Mouse (Mus musculus) monocyte, adult 2 months (primary cell): ENCODE results near the gene B230118H07Rik.

Source experiments
- DNase-seq, 2 experiments: peaks; one replicate each; pipeline ENCODE4 v3.0.0; 2022; ENCODE audit warnings: low spot score in 2 of 2, low read depth in 1 of 2

The B230118H07Rik gene

DNA sequence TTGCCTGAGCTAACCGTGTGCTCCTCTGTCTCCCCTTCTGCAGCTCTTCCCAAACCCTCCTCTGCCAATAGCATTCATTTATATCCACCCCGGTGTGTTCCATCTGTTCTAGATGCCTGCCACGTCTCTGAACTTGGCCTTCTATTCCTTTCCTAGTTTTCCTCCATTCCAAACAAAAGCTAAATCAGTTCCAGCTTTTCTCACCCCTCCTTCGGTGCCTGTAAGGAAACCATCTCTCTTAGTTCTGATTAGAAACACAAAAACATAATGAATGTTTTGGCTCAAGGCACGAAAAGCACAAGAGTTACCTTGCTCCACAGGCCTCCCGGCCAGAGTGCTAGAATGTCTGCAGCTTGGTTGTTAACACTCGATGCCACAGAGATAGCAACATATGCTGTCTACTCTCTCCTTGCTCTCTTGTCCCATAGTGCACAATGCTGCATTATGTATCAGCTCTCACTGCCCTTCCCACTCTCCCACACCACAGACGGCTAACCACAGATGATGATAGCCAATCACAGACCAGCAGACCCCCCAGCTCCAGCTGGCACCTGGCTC lies at the start of gene B230118H07Rik, which contains the start of gene Rag1:
B230118H07Rik (minus strand) TSS at position 419 of the 558 bp plus-strand sequence.
Rag1 (minus strand) TSS at position 388 of the 558 bp plus-strand sequence.
- DNase-seq, result no peak

DNA sequence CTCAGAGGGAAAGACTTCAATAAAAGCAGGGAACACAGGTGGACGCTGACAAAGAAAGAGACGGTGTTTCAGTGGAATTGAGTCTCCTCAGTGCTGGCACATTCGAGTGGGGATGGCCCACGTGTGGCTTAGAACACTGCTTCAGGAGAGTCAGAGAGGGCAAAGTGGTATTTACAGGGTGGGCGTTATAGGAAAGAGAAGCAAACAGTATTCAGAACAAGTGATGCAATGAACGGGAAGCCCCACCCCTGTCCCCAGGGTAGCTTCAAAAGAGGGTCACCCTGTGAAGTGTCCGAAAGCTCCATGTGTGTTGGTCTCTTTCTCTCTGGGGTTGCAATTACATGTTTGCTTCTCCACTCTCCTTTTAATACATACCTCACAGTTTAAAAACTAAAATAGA lies 46.3 kb upstream of the B230118H07Rik start:
- DNase-seq, result no peak

- no peak for DNase-seq
Observed at GRCm38 (mm10) chr2:101693577-101694215, 44.4 kb upstream of the B230118H07Rik start.

DNA sequence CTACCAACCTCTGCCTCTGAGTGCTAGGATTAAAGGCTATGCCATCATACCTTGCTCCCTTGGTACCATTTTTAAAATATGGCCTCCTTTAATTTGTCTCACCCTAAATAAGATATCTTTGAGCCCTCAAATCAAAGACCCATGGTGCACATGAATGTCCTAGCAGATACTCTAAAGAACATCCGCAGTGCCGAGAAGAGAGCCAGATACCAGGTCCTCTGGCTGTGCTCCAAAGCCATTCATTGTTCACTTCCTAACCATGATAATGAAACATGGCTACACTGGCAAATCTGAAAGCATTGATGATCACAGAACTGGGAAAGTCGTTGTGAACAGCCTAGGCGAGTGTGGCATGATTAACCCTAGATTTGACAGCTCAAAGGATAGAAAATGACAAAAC lies 43.7 kb upstream of the B230118H07Rik start:
- DNase-seq, result no peak

DNA sequence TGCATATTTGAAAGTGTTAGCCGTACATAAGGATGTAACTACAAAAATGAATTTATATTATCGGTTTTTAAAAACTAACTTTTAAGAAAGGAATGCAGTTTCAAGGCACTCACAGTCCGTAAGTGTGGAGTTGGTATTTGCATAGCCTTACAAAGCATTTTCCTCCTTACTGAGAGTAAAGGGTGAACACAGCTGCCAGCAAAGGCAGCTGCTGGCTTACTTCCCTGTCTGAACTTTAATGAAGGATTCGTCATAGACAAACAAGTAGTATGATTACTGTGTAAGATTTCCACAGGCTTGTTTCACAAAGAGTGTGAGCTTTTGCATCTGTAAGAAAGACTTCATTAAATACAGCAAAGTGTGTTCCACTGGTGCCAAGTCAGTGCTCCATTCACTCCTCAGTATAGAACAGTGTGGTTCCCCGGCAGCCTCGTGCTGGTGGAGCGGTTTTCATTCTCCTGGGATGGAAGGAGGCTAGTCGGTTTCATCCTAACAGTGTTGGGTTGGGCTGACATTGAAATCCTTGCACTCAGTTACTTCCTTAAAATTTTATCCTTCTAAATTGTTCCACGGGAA lies 41.0 kb upstream of the B230118H07Rik start:
- no peak for DNase-seq

DNA sequence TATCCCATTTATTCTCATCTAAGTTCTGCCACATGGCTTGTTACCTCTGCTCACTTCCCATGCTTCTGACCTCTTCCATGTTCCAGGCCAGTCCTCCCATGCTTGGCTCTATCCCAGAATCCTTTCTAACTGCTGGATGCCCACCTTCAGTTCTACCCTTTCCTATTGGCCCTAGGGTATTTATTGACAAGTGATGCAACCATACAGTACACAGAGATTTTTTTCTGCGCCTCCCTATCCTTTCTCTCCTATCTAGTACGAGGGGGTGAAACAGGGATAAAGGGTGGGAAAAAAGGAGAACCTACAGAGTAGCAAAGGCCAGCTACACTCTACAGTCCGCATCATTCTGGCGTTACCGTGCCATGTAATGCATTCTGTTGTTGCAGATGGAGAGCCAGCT lies 38.7 kb upstream of the B230118H07Rik start:
- no peak for DNase-seq

DNA sequence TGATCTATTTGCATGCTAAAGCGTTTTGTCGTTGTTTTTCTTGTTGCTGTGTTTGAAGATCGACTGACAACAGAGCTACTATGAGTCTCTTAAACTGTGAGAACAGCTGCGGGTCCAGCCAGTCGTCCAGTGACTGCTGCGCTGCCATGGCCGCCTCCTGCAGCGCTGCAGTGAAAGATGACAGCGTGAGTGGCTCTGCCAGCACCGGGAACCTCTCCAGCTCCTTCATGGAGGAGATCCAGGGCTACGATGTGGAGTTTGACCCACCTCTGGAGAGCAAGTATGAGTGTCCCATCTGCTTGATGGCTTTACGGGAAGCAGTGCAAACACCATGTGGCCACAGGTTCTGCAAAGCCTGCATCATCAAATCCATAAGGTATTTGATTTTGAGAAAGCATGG lies 35.1 kb upstream of the B230118H07Rik start:
- DNase-seq, result no peak

DNA sequence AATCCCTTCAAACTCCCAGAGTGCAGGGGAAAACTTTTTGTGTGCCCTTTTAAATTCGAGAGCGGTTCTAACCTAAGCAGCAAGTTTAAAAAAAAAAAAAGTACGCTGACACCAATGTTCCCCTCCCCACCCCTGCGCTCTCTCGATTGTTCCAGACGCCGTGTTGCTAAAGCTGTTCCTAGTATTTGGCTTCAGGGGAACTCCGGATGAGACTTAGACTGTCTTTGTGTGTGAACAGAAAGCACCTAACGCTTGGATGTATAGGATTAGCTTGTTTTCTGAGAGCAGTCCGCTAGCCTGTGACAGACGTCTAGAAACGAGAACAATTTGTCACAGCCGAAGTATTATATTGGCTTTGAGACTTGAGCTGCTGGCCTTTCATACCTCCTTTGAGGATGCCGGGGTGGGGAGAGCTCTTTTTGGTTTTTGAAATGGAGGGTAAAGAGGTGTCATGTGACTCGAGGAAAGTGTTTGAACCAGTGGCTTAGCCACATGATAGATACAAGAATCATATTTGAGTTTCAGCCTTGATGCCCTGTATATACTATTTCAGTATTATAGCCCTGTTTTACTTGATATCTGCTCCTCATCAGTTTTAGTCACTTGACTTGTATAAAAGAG lies 29.9 kb upstream of the B230118H07Rik start:
- peak in 1 of 2 experiments; percentile 13 for DNase-seq

DNA sequence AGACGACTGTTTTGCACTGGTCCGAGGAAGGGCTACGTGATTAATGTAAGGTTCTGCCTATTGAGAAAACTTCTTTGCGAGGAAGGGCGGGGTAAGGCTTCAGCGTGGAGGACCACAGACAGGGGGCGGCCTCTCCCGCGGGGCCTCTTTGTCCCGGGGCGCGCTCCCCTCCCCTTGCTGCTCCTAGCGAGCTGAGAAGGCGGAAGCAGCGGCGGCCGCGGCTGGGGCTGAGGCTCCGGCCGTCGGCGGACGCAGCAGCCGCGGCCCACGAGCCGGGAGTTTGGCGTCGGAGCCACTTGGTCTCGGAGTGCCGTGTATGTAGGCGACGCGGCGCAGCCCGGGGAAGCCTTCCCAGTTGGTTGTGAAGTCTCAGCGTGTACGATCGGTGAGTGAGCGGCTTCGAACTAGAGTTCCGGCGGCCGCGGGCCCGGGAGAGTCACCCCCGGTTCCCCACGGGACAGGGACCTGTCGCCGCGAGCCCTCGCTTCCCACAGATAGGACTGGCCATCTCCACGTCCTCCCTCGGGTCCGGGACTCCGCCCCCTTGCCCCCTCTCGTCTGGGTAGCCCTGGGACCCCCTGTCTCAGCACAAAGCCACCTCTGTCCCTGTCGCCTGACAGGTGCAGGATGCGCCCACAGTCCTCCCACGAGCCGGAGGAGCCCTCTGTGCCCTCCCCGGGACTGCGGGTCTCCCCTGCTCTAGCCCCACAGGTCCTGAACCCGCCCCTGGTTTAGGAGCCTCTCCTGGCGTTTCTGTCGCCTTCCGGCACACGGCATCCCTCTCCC lies 29.1 kb upstream of the B230118H07Rik start, which contains the start of gene Traf6:
Traf6 (plus strand) TSS at position 194 of the 786 bp plus-strand sequence.
- DNase-seq, result peak; percentile 71 to 80

DNA sequence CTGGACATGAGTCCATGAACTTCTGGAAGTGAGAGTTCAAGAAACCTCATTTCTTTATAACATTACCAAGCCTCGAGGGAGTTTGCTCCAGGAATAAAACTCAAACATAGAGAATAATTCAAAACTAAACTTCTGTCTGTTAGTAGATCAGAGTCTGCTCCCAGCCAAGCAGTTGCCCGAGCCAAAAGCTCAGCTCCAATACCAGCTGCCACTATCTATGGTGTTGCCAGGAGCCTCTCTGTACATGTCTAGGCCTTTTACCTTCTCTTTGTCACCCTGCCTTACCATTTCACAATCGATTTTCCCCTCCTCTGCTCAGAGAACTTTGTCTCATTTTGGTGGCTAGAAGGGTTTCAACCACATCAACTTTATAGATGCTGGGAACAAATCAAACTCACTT lies 24.2 kb upstream of the B230118H07Rik start:
- DNase-seq, result no peak

- no peak for DNase-seq
Observed at GRCm38 (mm10) chr2:101668751-101669150, 19.4 kb upstream of the B230118H07Rik start.

- no peak for DNase-seq
Observed at GRCm38 (mm10) chr2:101665703-101666092, 16.4 kb upstream of the B230118H07Rik start.

DNA sequence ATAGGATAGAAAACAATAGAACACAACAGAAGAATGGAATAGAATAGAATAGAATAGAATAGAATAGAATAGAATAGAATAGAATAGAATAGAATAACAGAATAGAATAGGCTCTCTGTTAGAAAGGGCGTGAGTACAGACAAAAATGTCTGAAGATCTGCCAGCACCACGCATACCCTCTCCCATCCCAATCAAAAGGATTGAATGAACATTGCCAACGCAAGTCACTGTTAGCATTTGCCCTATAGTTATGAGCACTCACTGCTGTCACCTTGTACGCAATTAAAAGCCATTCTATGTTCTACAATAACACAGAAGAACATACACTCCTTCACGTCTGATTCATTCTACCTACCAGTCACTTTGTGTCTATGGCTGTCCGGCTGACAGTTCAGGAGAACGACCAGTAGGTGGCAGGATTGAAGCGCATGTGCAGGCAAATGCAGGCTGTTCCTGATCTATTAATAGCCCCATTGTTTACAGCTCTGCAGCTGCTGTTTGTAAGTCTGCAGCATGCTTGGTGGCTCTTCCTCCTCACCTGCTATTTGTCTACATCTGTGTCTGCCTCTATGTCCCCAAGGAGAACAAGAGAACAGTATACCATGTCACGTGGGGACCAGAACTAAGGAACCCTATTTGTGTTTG lies 15.8 kb upstream of the B230118H07Rik start:
- peak in 1 of 2 experiments; percentile 40 for DNase-seq

DNA sequence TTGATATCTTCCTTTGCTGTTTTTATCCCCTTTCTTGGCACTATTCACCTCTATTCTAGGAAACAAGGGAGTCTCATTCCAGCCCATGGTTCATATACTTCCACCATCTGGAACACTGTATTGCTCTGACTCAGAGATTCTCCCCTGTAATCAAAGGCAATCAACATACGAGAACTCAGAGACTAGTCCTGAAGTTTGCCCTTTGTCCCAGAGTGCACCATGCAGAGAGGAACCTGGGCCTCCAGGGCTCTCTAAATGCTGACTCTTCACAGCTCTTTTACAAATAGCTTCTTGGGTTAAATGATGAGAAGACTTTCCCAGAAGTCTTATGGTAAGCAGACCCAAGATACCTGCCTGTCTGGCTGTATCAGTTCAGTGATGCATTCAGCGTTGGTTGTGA lies 11.2 kb upstream of the B230118H07Rik start:
- no peak for DNase-seq

GRCm38 (mm10) chr2:101652921-101653597 lies 3.7 kb upstream of the B230118H07Rik start:
- peak in 1 of 2 experiments; percentile 9 for DNase-seq

DNA sequence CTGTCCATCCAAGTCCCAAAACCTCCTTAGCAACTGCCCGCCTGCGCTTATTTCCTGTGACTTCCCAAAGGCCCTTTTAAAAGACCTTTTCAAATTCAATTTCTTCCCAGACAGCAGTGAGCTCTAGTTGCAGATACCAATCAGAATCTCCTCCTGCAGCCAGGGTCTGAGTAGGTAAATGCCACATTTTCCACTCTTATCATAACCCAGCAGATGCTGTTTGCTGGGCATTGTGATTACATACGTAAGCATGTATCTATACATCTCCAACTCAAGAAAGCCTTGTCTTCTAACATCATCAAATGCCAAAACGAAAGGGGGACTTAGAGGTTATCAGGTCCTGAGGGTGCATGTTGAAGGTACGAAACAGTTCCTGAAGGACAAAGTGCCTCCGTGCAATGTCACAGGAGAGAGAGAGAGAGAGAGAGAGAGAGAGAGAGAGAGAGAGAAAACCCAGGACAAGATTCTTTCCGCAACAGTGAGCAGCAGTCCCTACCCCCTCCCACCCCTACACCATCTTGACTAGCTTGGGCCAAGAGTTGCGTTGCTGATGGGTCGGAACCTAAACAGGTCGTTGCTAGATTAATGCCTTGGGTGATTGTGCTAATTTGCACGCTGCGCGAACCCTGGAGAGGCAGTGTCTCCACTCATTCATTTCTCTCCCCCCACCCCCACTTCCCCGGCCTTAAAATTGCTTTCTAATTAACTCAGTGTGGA lies 3.0 kb upstream of the B230118H07Rik start:
- no peak for DNase-seq

DNA sequence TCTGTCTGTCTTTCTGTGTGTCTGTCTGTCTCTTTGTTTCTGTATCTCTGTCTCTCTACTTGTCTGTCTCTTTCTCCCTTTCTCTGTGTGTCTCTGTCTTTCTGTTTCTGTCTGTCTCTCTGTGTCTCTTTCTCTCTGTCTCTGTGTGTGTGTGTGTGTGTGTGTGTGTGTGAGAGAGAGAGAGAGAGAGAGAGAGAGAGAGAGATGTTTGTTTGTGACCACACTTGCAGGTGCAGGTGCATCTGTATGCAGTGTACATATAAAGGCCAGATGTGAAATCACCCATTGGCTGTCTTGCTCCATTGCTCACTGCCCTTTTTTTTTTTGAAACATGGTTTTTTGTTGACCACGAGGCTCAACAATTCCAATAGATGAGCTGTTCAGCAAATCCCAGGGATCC lies 1.1 kb upstream of the B230118H07Rik start:
- no peak for DNase-seq

DNA sequence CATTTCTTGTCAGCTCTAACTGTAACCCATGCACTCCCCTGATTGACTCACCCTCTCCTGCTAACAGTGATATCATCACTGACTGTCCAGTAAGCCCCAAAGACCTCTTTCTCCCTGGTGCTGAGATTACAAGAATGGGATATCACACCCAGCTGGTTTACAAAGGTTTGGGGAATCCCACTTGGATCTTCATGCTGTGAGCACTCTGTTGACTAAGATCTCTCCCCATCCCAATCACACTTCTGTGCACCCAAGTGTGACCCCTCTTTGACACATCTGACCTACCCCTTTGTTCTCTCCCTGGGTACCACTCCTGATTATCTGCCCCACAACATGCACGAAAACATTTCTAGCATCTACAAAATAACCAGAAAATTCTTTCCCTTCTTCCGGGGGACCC lies 971 bp downstream of the B230118H07Rik start:
- DNase-seq, result no peak

- no peak for DNase-seq
Observed at GRCm38 (mm10) chr2:101645841-101646240, 3.5 kb downstream of the B230118H07Rik start.
